Mouse (Mus musculus) olfactory bulb, adult 2 months (tissue): ENCODE data around the gene Foxo4.

ENCODE experiments used
- CTCF ChIP-seq: fragments of 200-500 bp; IDR thresholded peaks from 2 replicates; pipeline ENCODE4 v1.5.1; 2012; ENCODE audit warnings: low read depth, mild to moderate bottlenecking, low read length, moderate library complexity; ENCODE audit not compliant: insufficient read depth
- POLR2A ChIP-seq: fragments of 200-500 bp; IDR thresholded peaks from 2 replicates; pipeline ENCODE4 v1.6.1; 2012; ENCODE audit warnings: mild to moderate bottlenecking, low read depth, low read length, moderate library complexity; ENCODE audit not compliant: insufficient read depth

- TF ChIP-seq CTCF (no peak), POLR2A (no peak)
Measured at GRCm38 (mm10) chrX:101273410-101273809, 19.1 kb downstream of the Foxo4 start.
